Mouse (Mus musculus) embryonic facial prominence, embryonic 11.5 days (tissue): ENCODE measurements around the gene Cnnm4. TPM values are rescaled to one million over a fixed set of nuclear protein-coding genes. Genes with fewer than 3 reads are reported as not detected.

Experiments used
- ATAC-seq: fragments of 200-750 bp; cut with Nextera tagmentation; replicated peaks from 2 replicates; pipeline ENCODE4 v1.8.0; 2017; ENCODE audit warnings: low read depth; ENCODE audit not compliant: insufficient number of reproducible peaks, low FRiP score, low TSS enrichment
- DNase-seq: peaks from one replicate; pipeline ENCODE4 v3.0.0-alpha.2; 2015; ENCODE audit warnings: low spot score
- H3K27ac ChIP-seq: fragments of 300-500 bp; sonication (generic); replicated peaks from 2 replicates; pipeline ENCODE4 v1.5.1; 2014; ENCODE audit warnings: mild to moderate bottlenecking, low read depth, low read length, control low read depth
- H3K27me3 ChIP-seq: fragments of 300-500 bp; sonication (generic); 2 replicates; pipeline ENCODE4 v1.6.1; 2014; ENCODE audit warnings: mild to moderate bottlenecking, low read length, moderate library complexity, mixed read lengths; ENCODE audit not compliant: control insufficient read depth, insufficient read depth
- H3K36me3 ChIP-seq: fragments of 300-500 bp; sonication (generic); replicated peaks from 2 replicates; pipeline ENCODE4 v1.6.1; 2014; ENCODE audit warnings: low read depth, mild to moderate bottlenecking, low read length, moderate library complexity, mixed read lengths; ENCODE audit not compliant: control insufficient read depth, insufficient read depth
- H3K4me1 ChIP-seq: fragments of 300-500 bp; sonication (generic); 2 replicates; pipeline ENCODE4 v1.6.1; 2014; ENCODE audit warnings: low read length, mixed read lengths; ENCODE audit not compliant: control insufficient read depth, insufficient read depth
- H3K4me2 ChIP-seq: fragments of 300-500 bp; sonication (generic); 2 replicates; pipeline ENCODE4 v1.6.1; 2014; ENCODE audit warnings: low read depth, mild to moderate bottlenecking, control low read depth, low read length, moderate library complexity
- H3K4me3 ChIP-seq: fragments of 300-500 bp; sonication (generic); 2 replicates; pipeline ENCODE4 v1.5.1; 2014; ENCODE audit warnings: low read depth, low read length, control low read depth
- H3K9ac ChIP-seq: fragments of 300-500 bp; sonication (generic); replicated peaks from 2 replicates; pipeline ENCODE4 v1.6.1; 2014; ENCODE audit warnings: mild to moderate bottlenecking, control low read depth, low read length
- H3K9me3 ChIP-seq: fragments of 300-500 bp; sonication (generic); replicated peaks from 2 replicates; pipeline ENCODE4 v1.6.1; 2016; ENCODE audit warnings: mild to moderate bottlenecking, low read length, inconsistent platforms, mixed read lengths; ENCODE audit not compliant: control insufficient read depth
- WGBS: fragments of 180-500 bp; shearing (Covaris S2); extraction: QIAGEN DNeasy Blood & Tissue Kit; methylation state at CpG from one replicate; pipeline ENCODE4 v1.1.7; 2014; 5-methylcytosine and 5-hydroxymethylcytosine counted together
- microRNA-seq: library from miRNA; unstranded; fragments of <30 nt; microRNA quantifications from one replicate; pipeline ENCODE4, GENCODE M21; 2016; ENCODE audit warnings: borderline number of aligned reads
- polyA plus RNA-seq: library from polyadenylated mRNA; unstranded; fragments of >200 nt; fragmentation: Nextera tagmentation; extraction: Ambion mirVana; gene quantifications from 2 replicates; pipeline ENCODE4 v1.2.1, GENCODE M21; 2014

Cnnm4 gene
- polyA plus RNA-seq, 1 experiment from 2014 or later, result 12.8 TPM

- WGBS, result under 1% methylated on average over 52 of the region's 52 CpGs
- Histone ChIP-seq H3K9me3 (no peaks in the 10 kb centered on the region), H3K36me3 (peaks cover 16% of the 10 kb centered on the region), H3K27me3 (no peaks in the 10 kb centered on the region), H3K27ac (peak overlapping the region; percentile 96), H3K4me3 (peak overlapping the region; percentile 95), H3K9ac (peak overlapping the region; percentile 89), H3K4me2 (peak overlapping the region; percentile 78), H3K4me1 (peaks cover 15% of the 10 kb centered on the region)
- DNase-seq, result peak; percentile 96
- ATAC-seq, result peak; percentile 77
Observed at GRCm38 (mm10) chr1:36556553-36557456, 85.4 kb downstream of the Cnnm4 start.

- Histone ChIP-seq H3K4me3 (peak overlapping the region; percentile 95), H3K4me1 (peaks cover 15% of the 10 kb centered on the region), H3K36me3 (peaks cover 9% of the 10 kb centered on the region), H3K9me3 (no peaks in the 10 kb centered on the region), H3K4me2 (peak overlapping the region; percentile 78), H3K9ac (peak overlapping the region; percentile 89), H3K27me3 (no peaks in the 10 kb centered on the region), H3K27ac (peak overlapping the region; percentile 96)
- DNase-seq (peak; percentile 89), ATAC-seq (peak; percentile 72)
- under 1% methylated on average over 44 of the region's 48 CpGs for WGBS
Observed at GRCm38 (mm10) chr1:36557457-36558011, 86.1 kb downstream of the Cnnm4 start.

Small RNA genes lying within 50 kb of the gene (microRNA-seq; reads per million reads assigned to microRNA genes)
- gene Gm47280, result not detected

Other genes starting within 250 kb of the Cnnm4 start
- gene Uggt1, start 226.9 kb upstream of the Cnnm4 start, polyA plus RNA-seq, result 67.3 and 67.8 TPM in 2 replicates
- 0.64 and 1.2 TPM in 2 replicates for gene Neurl3, start 196.9 kb upstream of the Cnnm4 start, polyA plus RNA-seq
- 1.6 and 3.7 TPM in 2 replicates for gene Arid5a, start 163.9 kb upstream of the Cnnm4 start, polyA plus RNA-seq
- 27.4 and 32.6 TPM in 2 replicates for gene Kansl3, start 102.4 kb upstream of the Cnnm4 start, polyA plus RNA-seq
- 0.72 and 0.75 TPM in 2 replicates for gene Fer1l5, start 99.3 kb upstream of the Cnnm4 start, polyA plus RNA-seq
- 31.7 and 35.0 TPM in 2 replicates for gene Lman2l, start 26.3 kb upstream of the Cnnm4 start, polyA plus RNA-seq
- gene Cnnm3, start 40.2 kb downstream of the Cnnm4 start, polyA plus RNA-seq, result 3.5 and 5.4 TPM in 2 replicates
- 4.6 and 6.0 TPM in 2 replicates for gene Ankrd23, start 65.3 kb downstream of the Cnnm4 start, polyA plus RNA-seq
- gene Gm42417, start 67.8 kb downstream of the Cnnm4 start, polyA plus RNA-seq, result not detected in 2 replicates
- gene Ankrd39, start 75.8 kb downstream of the Cnnm4 start, polyA plus RNA-seq, result 11.9 and 14.4 TPM in 2 replicates
- 3.7 and 4.4 TPM in 2 replicates for gene Sema4c, start 86.7 kb downstream of the Cnnm4 start, polyA plus RNA-seq
- not detected in 2 replicates for gene Fam178b, start 211.6 kb downstream of the Cnnm4 start, polyA plus RNA-seq
- 460 and 476 TPM in 2 replicates for gene Cox5b, start 219.8 kb downstream of the Cnnm4 start, polyA plus RNA-seq
- gene 4933424G06Rik, start 238.5 kb downstream of the Cnnm4 start, polyA plus RNA-seq, result 0.31 TPM in 1 of 2 replicates, not detected in the other
- gene Actr1b, start 242.8 kb downstream of the Cnnm4 start, polyA plus RNA-seq, result 90.9 and 99.0 TPM in 2 replicates